In genomic region chr13:21974726-21975473, GRCm38 (mm10) we compare ENCODE assay signal across 8 mouse cellular contexts. TPM values are rescaled to one million over a fixed set of nuclear protein-coding genes. Genes with fewer than 3 reads are reported as not detected.
DNase-seq lines count a peak whose midpoint lies in the region; ATAC-seq and TF ChIP-seq lines count a peak whose summit lies in the region.

No protein-coding gene starts in this region.

- no peak for TF ChIP-seq RAD21 in CH12.LX (IDR thresholded peaks at IDR 0.05; ENCODE audit: low read depth, low read length)

- H3K4me3 ChIP-seq in CH12.LX (replicated peaks in 1 of 3; ENCODE audit: low read depth in 2 of 3, low read length in 2 of 3, poor library complexity in 1 of 3) = peak overlapping the region; percentile 66 to 87 (median 80)
- peak overlapping the region; percentile 68 for H3K4me3 ChIP-seq in forebrain, embryonic 10.5 days
- peak overlapping the region; percentile 79 for H3K4me3 ChIP-seq in heart, embryonic 16.5 days (ENCODE audit: low read length)
- peak overlapping the region; percentile 68 for H3K4me3 ChIP-seq in liver, embryonic 13.5 days (replicated peaks)
- peak overlapping the region; percentile 76 for H3K4me3 ChIP-seq in stomach, embryonic 16.5 days (replicated peaks; ENCODE audit: low read length)

- ATAC-seq in heart, embryonic 16.5 days (replicated peaks; ENCODE audit: extremely low read depth, insufficient read depth, low FRiP score) = peak; percentile 97
- ATAC-seq in liver, embryonic 13.5 days (ENCODE audit: low read depth) = peak; percentile 93
- peak; percentile 93 for ATAC-seq in stomach, embryonic 16.5 days (ENCODE audit: insufficient read depth, low FRiP score)

- DNase-seq in CH12.LX (ENCODE audit: extremely low read depth) = peak; percentile 82
- DNase-seq in c-Kit-positive CD71-negative TER-119-negative erythroid progenitor cells, embryonic 14.5 days (ENCODE audit: low read depth) = peak; percentile 63
- peak; percentile 75 for DNase-seq in forebrain, embryonic 10.5 days (ENCODE audit: extremely low spot score, low spot score)
- peak; percentile 66 to 82 for DNase-seq in kidney, postnatal 25 days
- DNase-seq in liver, embryonic 13.5 days = peak; percentile 73
- peak; percentile 78 to 81 for DNase-seq in natural killer cell, adult 2 months (ENCODE audit: low spot score in 2 of 2)

- no peaks in the 10 kb centered on the region for H3K36me3 ChIP-seq in CH12.LX (replicated peaks in 1 of 2; ENCODE audit: control insufficient read depth in 1 of 2, insufficient read depth in 1 of 2, low read length in 1 of 2)
- no peaks in the 10 kb centered on the region for H3K36me3 ChIP-seq in forebrain, embryonic 10.5 days (replicated peaks)
- H3K36me3 ChIP-seq in heart, embryonic 16.5 days (ENCODE audit: control insufficient read depth, insufficient read depth) = no peaks in the 10 kb centered on the region
- H3K36me3 ChIP-seq in liver, embryonic 13.5 days = no peaks in the 10 kb centered on the region
- H3K36me3 ChIP-seq in stomach, embryonic 16.5 days (ENCODE audit: control insufficient read depth, insufficient read depth, low read length) = no peaks in the 10 kb centered on the region

- dilution Hi-C loops in CH12.LX (cut with MboI; ENCODE audit: extremely low pct_ligation_motif_present, extremely low pct_unique_long_range_greater_than_20kb, low sequenced_read_pairs) = no loop called here

- no peak for TF ChIP-seq CTCF in CH12.LX (conservative IDR thresholded peaks at IDR 0.05 in 1 of 2, IDR thresholded peaks at IDR 0.05 in 1 of 2; ENCODE audit: low read depth in 2 of 2, low read length in 2 of 2)

- no peak for TF ChIP-seq EP300 in CH12.LX (IDR thresholded peaks at IDR 0.05; ENCODE audit: low read length)

- H3K9ac ChIP-seq in CH12.LX (ENCODE audit: insufficient read depth, low read depth) = peak overlapping the region; percentile 100
- H3K9ac ChIP-seq in heart, embryonic 16.5 days (ENCODE audit: low read length) = peak overlapping the region; percentile 85
- H3K9ac ChIP-seq in liver, embryonic 13.5 days = peak overlapping the region; percentile 79
- peak overlapping the region; percentile 77 for H3K9ac ChIP-seq in stomach, embryonic 16.5 days (ENCODE audit: low read length)

- H3K9me3 ChIP-seq in CH12.LX (replicated peaks; ENCODE audit: low read length) = no peaks in the 10 kb centered on the region
- no peaks in the 10 kb centered on the region for H3K9me3 ChIP-seq in forebrain, embryonic 10.5 days
- H3K9me3 ChIP-seq in heart, embryonic 16.5 days (replicated peaks; ENCODE audit: control insufficient read depth, low read length) = no peaks in the 10 kb centered on the region
- no peaks in the 10 kb centered on the region for H3K9me3 ChIP-seq in liver, embryonic 13.5 days (replicated peaks)
- H3K9me3 ChIP-seq in stomach, embryonic 16.5 days (replicated peaks; ENCODE audit: control insufficient read depth, low read length) = no peaks in the 10 kb centered on the region

- H3K79me2 ChIP-seq in CH12.LX (replicated peaks; ENCODE audit: control insufficient read depth, extremely low read depth, insufficient read depth, poor library complexity, severe bottlenecking) = no peaks in the 10 kb centered on the region

- peak overlapping the region; percentile 45 for H3K27ac ChIP-seq in CH12.LX (ENCODE audit: insufficient read depth, low read depth)
- H3K27ac ChIP-seq in forebrain, embryonic 10.5 days = peak overlapping the region; percentile 95
- H3K27ac ChIP-seq in heart, embryonic 16.5 days (ENCODE audit: low read length) = peak overlapping the region; percentile 94
- H3K27ac ChIP-seq in liver, embryonic 13.5 days = peak overlapping the region; percentile 82
- peak overlapping the region; percentile 93 for H3K27ac ChIP-seq in stomach, embryonic 16.5 days (ENCODE audit: low read length)

- H3K27me3 ChIP-seq in CH12.LX (replicated peaks) = peaks cover 2% of the 10 kb centered on the region
- H3K27me3 ChIP-seq in forebrain, embryonic 10.5 days (ENCODE audit: poor library complexity, severe bottlenecking) = peaks cover 25% of the 10 kb centered on the region
- peaks cover 6% of the 10 kb centered on the region; the same call in 1 of the 2 replicates for H3K27me3 ChIP-seq in heart, embryonic 16.5 days (ENCODE audit: control insufficient read depth, insufficient read depth, low read length)
- peaks cover 21% of the 10 kb centered on the region for H3K27me3 ChIP-seq in liver, embryonic 13.5 days
- no peaks in the 10 kb centered on the region for H3K27me3 ChIP-seq in stomach, embryonic 16.5 days (ENCODE audit: control insufficient read depth, insufficient read depth, low read length)

- H3K4me2 ChIP-seq in CH12.LX (ENCODE audit: insufficient read depth, low read depth, poor library complexity, severe bottlenecking) = peak overlapping the region; percentile 48; the same call in 1 of the 2 replicates
- H3K4me2 ChIP-seq in heart, embryonic 16.5 days (ENCODE audit: low read depth, low read length) = peak overlapping the region; percentile 40
- H3K4me2 ChIP-seq in liver, embryonic 13.5 days = peak overlapping the region; percentile 57
- H3K4me2 ChIP-seq in stomach, embryonic 16.5 days (ENCODE audit: low read depth, low read length) = peak overlapping the region; percentile 30; the same call in 1 of the 2 replicates

- no peak; the same call in 1 of the 2 replicates for TF ChIP-seq POLR2A in CH12.LX (IDR thresholded peaks at IDR 0.05; ENCODE audit: low read depth, low read length)

- H3K4me1 ChIP-seq in CH12.LX (ENCODE audit: control insufficient read depth in 1 of 2, insufficient read depth in 2 of 2) = peaks cover 0 to 16% of the 10 kb centered on the region in 2 experiments; a peak in 2 of 4 replicates
- peaks cover 3% of the 10 kb centered on the region; the same call in 1 of the 2 replicates for H3K4me1 ChIP-seq in forebrain, embryonic 10.5 days
- H3K4me1 ChIP-seq in heart, embryonic 16.5 days (ENCODE audit: control insufficient read depth, insufficient read depth, low read length) = no peaks in the 10 kb centered on the region
- peaks cover 8% of the 10 kb centered on the region for H3K4me1 ChIP-seq in liver, embryonic 13.5 days (replicated peaks)
- no peaks in the 10 kb centered on the region for H3K4me1 ChIP-seq in stomach, embryonic 16.5 days (ENCODE audit: control insufficient read depth, insufficient read depth, low read length)

- WGBS in forebrain, embryonic 10.5 days = 5% methylated on average over 20 of the region's 20 CpGs
- WGBS in heart, embryonic 16.5 days = 4% methylated on average over 20 of the region's 20 CpGs
- 5% methylated on average over 20 of the region's 20 CpGs for WGBS in liver, embryonic 13.5 days (ENCODE audit: insufficient replicate concordance)
- WGBS in stomach, embryonic 16.5 days = 4% methylated on average over 20 of the region's 20 CpGs

- in situ Hi-C loops in CH12.LX (cut with MboI; ENCODE audit: low pct_ligation_motif_present, low pct_unique_long_range_greater_than_20kb, low sequenced_read_pairs) = loop anchor here (5.0 kb wide), 1 partner anchor 47 kb away; no protein-coding TSS in a partner anchor

TF ChIP-seq in CH12.LX, 34 proteins besides CTCF, POLR2A, EP300 and RAD21 (continues in another document):
- TF ChIP-seq SMC3 (IDR thresholded peaks at IDR 0.05; ENCODE audit: low read depth, low read length) = no peak
- peak; percentile 96 for TF ChIP-seq MAFK (IDR thresholded peaks at IDR 0.05; ENCODE audit: insufficient replicate concordance, low read length)
- TF ChIP-seq ETS1 (conservative IDR thresholded peaks at IDR 0.05; ENCODE audit: low read depth, low read length) = no peak
- TF ChIP-seq TBP (conservative IDR thresholded peaks at IDR 0.05; ENCODE audit: low read depth, low read length) = peak; percentile 100
- TF ChIP-seq HCFC1 (IDR thresholded peaks at IDR 0.05; ENCODE audit: low read depth, low read length) = no peak
- 0 out of 2 replicates have a peak, but pooled peaks have one; percentile 51 for TF ChIP-seq IRF4 (IDR thresholded peaks at IDR 0.05; ENCODE audit: low read depth, low read length)
- no peak for TF ChIP-seq MXI1 (IDR thresholded peaks at IDR 0.05; ENCODE audit: low read depth, low read length)
- peak; percentile 84; the same call in 1 of the 2 replicates for TF ChIP-seq E2F4 (IDR thresholded peaks at IDR 0.05; ENCODE audit: insufficient replicate concordance, low read depth, low read length)
- TF ChIP-seq GABPA (IDR thresholded peaks at IDR 0.05; ENCODE audit: insufficient replicate concordance, low read depth, low read length) = no peak
- TF ChIP-seq ELF1 (IDR thresholded peaks at IDR 0.05; ENCODE audit: low read depth, low read length) = peak; percentile 96
- peak; percentile 73; the same call in 1 of the 2 replicates for TF ChIP-seq KAT2A (IDR thresholded peaks at IDR 0.05; ENCODE audit: insufficient replicate concordance, low read length)
- no peak; the same call in 1 of the 2 replicates for TF ChIP-seq SIN3A (IDR thresholded peaks at IDR 0.05; ENCODE audit: low read length)

RNA-seq across cellular contexts. Expression of gene Pom121l2, which starts 6.1 kb away (rescaled TPM):
- not detected in 2 replicates for total RNA-seq in CH12.LX (2012; rRNA removed)
- not detected in 2 replicates for total RNA-seq in CH12.LX (2014; rRNA removed)
- not detected in 2 replicates for polyA plus RNA-seq in CH12.LX (2012; ENCODE audit: insufficient read length, low read depth)
- 0.09 TPM in 1 of 2 replicates, not detected in the other for polyA plus RNA-seq in forebrain, embryonic 10.5 days (2016; fragmentation: Nextera tagmentation; extraction: Ambion mirVana)
- not detected in 2 replicates for polyA plus RNA-seq in heart, embryonic 16.5 days (2015; fragmentation: Nextera tagmentation; extraction: Ambion mirVana)
- not detected in 2 replicates for polyA plus RNA-seq in liver, embryonic 13.5 days (2015; fragmentation: Nextera tagmentation; extraction: Ambion mirVana)
- 0.09 TPM in 1 of 2 replicates, not detected in the other for polyA plus RNA-seq in stomach, embryonic 16.5 days (2015; fragmentation: Nextera tagmentation; extraction: Ambion mirVana)

RNA-seq across cellular contexts. Expression of gene Zfp184, which starts 30.0 kb away (rescaled TPM):
- total RNA-seq in CH12.LX (2012; rRNA removed) (2.3 and 3.1 TPM in 2 replicates), CH12.LX (2014; rRNA removed) (2.0 and 3.3 TPM in 2 replicates)
- 0.79 and 0.80 TPM in 2 replicates for polyA plus RNA-seq in CH12.LX (2012; ENCODE audit: insufficient read length, low read depth)
- 24.3 and 26.8 TPM in 2 replicates for polyA plus RNA-seq in forebrain, embryonic 10.5 days (2016; fragmentation: Nextera tagmentation; extraction: Ambion mirVana)
- polyA plus RNA-seq in heart, embryonic 16.5 days (2015; fragmentation: Nextera tagmentation; extraction: Ambion mirVana) = 2.9 and 4.7 TPM in 2 replicates
- polyA plus RNA-seq in liver, embryonic 13.5 days (2015; fragmentation: Nextera tagmentation; extraction: Ambion mirVana) = 0.89 and 1.0 TPM in 2 replicates
- polyA plus RNA-seq in stomach, embryonic 16.5 days (2015; fragmentation: Nextera tagmentation; extraction: Ambion mirVana) = 5.3 and 6.2 TPM in 2 replicates

RNA-seq across cellular contexts. Expression of gene Prss16, which starts 34.6 kb away (rescaled TPM):
- total RNA-seq in CH12.LX (2012; rRNA removed) (0.38 and 0.47 TPM in 2 replicates), CH12.LX (2014; rRNA removed) (0.69 and 1.4 TPM in 2 replicates)
- 0.36 and 0.44 TPM in 2 replicates for polyA plus RNA-seq in CH12.LX (2012; ENCODE audit: insufficient read length, low read depth)
- polyA plus RNA-seq in forebrain, embryonic 10.5 days (2016; fragmentation: Nextera tagmentation; extraction: Ambion mirVana) = 0.26 and 0.41 TPM in 2 replicates
- polyA plus RNA-seq in heart, embryonic 16.5 days (2015; fragmentation: Nextera tagmentation; extraction: Ambion mirVana) = 62.9 and 135 TPM in 2 replicates
- 0.25 and 0.39 TPM in 2 replicates for polyA plus RNA-seq in liver, embryonic 13.5 days (2015; fragmentation: Nextera tagmentation; extraction: Ambion mirVana)
- polyA plus RNA-seq in stomach, embryonic 16.5 days (2015; fragmentation: Nextera tagmentation; extraction: Ambion mirVana) = 0.92 and 1.1 TPM in 2 replicates

Comparison
In these comparisons a context has a peak if more than half of its experiments do, and no peak if none do; other contexts are left out.
1. Peak in every context shown above with its lines: DNase-seq, ATAC-seq, H3K4me3 ChIP-seq and H3K27ac ChIP-seq.
2. H3K27ac ChIP-seq: peak in every context shown above with its lines; median percentile 95 in forebrain, embryonic 10.5 days; 94 in heart, embryonic 16.5 days; 93 in stomach, embryonic 16.5 days; 82 in liver, embryonic 13.5 days; 45 in CH12.LX.
3. RNA of gene Prss16, which starts 34.6 kb away (polyA plus RNA-seq): 62.9 to 135 TPM in heart, embryonic 16.5 days; 0.92 to 1.1 TPM in stomach, embryonic 16.5 days, 0.25 to 0.39 TPM in liver, embryonic 13.5 days, 0.36 to 0.44 TPM in CH12.LX and 0.26 to 0.41 TPM in forebrain, embryonic 10.5 days; every median in the first group is over 10 times any median in the second.